Mouse (Mus musculus) midbrain, postnatal 0 days (tissue): Measurements from ENCODE around the gene Irgm2. TPM values are rescaled to one million over a fixed set of nuclear protein-coding genes. Genes with fewer than 3 reads are reported as not detected.

Experiments
- ATAC-seq: fragments of 200-750 bp; cut with Nextera tagmentation; 2 replicates; pipeline ENCODE4 v1.8.0; 2017; ENCODE audit warnings: moderate number of reproducible peaks, mild to moderate bottlenecking, moderate TSS enrichment, moderate library complexity; ENCODE audit not compliant: low FRiP score
- DNase-seq: peaks from one replicate; pipeline ENCODE4 v3.0.0-alpha.2; 2015; ENCODE audit warnings: low spot score
- H3K27ac ChIP-seq: fragments of 300-500 bp; sonication (generic); 2 replicates; pipeline ENCODE4 v1.5.1; 2014; ENCODE audit warnings: low read depth, mild to moderate bottlenecking, low read length, mixed read lengths
- H3K27me3 ChIP-seq: fragments of 300-500 bp; sonication (generic); 2 replicates; pipeline ENCODE4 v1.6.1; 2014; ENCODE audit warnings: low read length, control low read depth, mixed read lengths; ENCODE audit not compliant: insufficient read depth
- H3K36me3 ChIP-seq: fragments of 300-500 bp; sonication (generic); 2 replicates; pipeline ENCODE4 v1.6.1; 2014; ENCODE audit warnings: low read length, control low read depth, mixed read lengths; ENCODE audit not compliant: insufficient read depth
- H3K4me1 ChIP-seq: fragments of 300-500 bp; sonication (generic); 2 replicates; pipeline ENCODE4 v1.6.1; 2014; ENCODE audit warnings: mild to moderate bottlenecking, control low read depth, antibody characterized with exemption, low read length, mixed read lengths; ENCODE audit not compliant: insufficient read depth
- H3K4me2 ChIP-seq: fragments of 300-500 bp; sonication (generic); 2 replicates; pipeline ENCODE4 v1.6.1; 2014; ENCODE audit warnings: low read depth, mild to moderate bottlenecking, low read length, mixed read lengths; ENCODE audit not compliant: poor library complexity, severe bottlenecking
- H3K4me3 ChIP-seq: fragments of 300-500 bp; sonication (generic); 2 replicates; pipeline ENCODE4 v1.5.1; 2014; ENCODE audit warnings: low read depth, mild to moderate bottlenecking, low read length, moderate library complexity
- H3K9ac ChIP-seq: fragments of 300-500 bp; sonication (generic); replicated peaks from 2 replicates; pipeline ENCODE4 v1.6.1; 2014; ENCODE audit warnings: mild to moderate bottlenecking, low read length, moderate library complexity, mixed read lengths; ENCODE audit not compliant: poor library complexity, severe bottlenecking
- H3K9me3 ChIP-seq: fragments of 300-500 bp; sonication (generic); 2 replicates; pipeline ENCODE4 v1.6.1; 2016; ENCODE audit warnings: low read length, control low read depth
- CTCF ChIP-seq: IDR thresholded peaks from 2 replicates; pipeline ENCODE4 v1.5.1; 2016; ENCODE audit warnings: antibody characterized with exemption, mild to moderate bottlenecking
- WGBS: fragments of 180-500 bp; shearing (Covaris S2); extraction: QIAGEN DNeasy Blood & Tissue Kit; methylation state at CpG from one replicate; pipeline ENCODE4 v1.1.7; 2014; 5-methylcytosine and 5-hydroxymethylcytosine counted together
- polyA plus RNA-seq: library from polyadenylated mRNA; unstranded; fragments of >200 nt; fragmentation: Nextera tagmentation; extraction: Ambion mirVana; gene quantifications from 2 replicates; pipeline ENCODE4 v1.2.1, GENCODE M21; 2015
- total RNA-seq: library from RNA; depleted of rRNA; stranded (reverse); fragments of >200 nt; gene quantifications from 2 replicates; pipeline ENCODE4 v1.2.3, GENCODE M21; 2014

The Irgm2 gene
- total and polyA plus RNA-seq, 2 experiments from 2014 or later, result 0.67 to 0.77 TPM

DNA sequence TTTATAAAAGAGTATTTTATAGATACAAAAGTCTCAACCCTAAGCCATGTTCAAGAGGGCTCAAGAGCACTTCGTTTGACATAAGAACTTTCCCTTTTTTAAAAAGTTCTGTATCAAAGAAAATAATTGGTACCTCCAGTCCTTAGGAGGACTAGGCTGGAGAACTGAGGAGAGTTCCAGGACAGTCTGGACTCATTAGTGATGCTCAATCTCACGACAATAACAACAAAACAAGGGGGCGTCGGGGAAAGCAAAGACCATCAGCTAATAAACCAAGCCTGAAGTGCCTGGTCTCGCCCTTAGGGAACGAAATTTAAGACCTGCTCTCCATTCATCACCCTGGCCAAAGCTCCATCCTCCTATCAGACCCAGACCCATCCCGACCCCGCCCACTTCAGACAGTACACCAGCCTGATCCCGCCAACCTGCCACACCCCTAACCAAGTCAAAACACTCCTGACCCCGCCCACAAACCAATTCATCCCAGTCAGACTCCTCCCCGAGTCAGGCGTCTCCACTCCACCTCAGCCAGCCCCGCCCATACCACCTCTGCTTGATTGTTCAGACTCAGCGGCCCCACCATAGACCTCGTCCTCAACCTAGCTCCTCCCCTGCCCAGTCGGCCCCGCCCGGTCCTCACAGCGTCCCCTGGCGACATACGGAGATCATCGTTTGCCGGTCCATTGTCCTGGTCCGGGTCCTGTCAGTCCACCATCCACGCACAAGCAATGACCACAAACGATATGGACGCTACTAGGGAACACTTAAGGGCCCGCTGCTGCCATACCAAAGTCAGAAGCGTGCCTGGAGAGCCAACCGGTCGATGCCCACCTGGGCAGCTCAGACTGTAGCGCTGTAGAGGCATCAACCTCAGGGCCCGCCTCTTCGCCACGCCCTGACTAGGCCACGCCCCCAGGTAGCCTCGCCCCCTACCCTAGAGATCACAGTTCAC is 39.7 kb downstream of the Irgm2 start:
- 0 out of 2 replicates have a peak overlapping the region, but pooled peaks have one; percentile 18 for H3K27ac ChIP-seq
- peak; percentile 86 for ATAC-seq

DNA sequence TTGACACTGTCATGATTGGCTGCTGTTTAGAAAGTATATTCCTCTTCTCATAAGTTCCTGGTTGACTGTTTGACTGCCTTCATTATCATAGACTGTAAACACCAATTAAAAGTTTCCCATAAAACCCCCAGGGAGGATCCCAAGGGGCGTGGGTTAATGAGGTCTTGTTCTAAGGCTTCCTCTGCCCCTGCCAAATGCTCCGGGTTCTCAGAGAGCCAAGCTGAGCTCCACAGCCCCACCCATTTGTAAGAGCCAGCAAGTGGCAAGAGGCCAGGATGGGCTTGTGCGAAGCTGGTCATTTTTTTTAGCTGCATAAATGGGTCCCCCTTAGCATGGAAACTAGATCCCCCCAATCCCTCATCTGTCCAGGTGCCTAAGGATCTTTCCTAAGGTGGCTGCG is 47.9 kb downstream of the Irgm2 start:
- no peaks in the 10 kb centered on the region for H3K4me1 ChIP-seq
- no peak overlapping the region for H3K9ac ChIP-seq
- H3K36me3 ChIP-seq, result no peaks in the 10 kb centered on the region
- H3K27me3 ChIP-seq, result no peaks in the 10 kb centered on the region
- no peak for TF ChIP-seq CTCF
- no peak for ATAC-seq
- no peak overlapping the region for H3K27ac ChIP-seq
- WGBS, result 58% methylated on average over 4 of the region's 4 CpGs
- H3K4me2 ChIP-seq, result no peak overlapping the region
- no peaks in the 10 kb centered on the region for H3K9me3 ChIP-seq
- no peak overlapping the region for H3K4me3 ChIP-seq
- DNase-seq, result peak; percentile 24

More for the DNA sequence above, 39.7 kb downstream of the Irgm2 start:
- WGBS, result 3% methylated on average over 37 of the region's 37 CpGs
- peak overlapping the region; percentile 40 for H3K4me3 ChIP-seq
- H3K36me3 ChIP-seq, result no peaks in the 10 kb centered on the region
- H3K4me1 ChIP-seq, result no peaks in the 10 kb centered on the region
- no peaks in the 10 kb centered on the region for H3K9me3 ChIP-seq
- H3K9ac ChIP-seq, result peak overlapping the region; percentile 57
- H3K27me3 ChIP-seq, result no peaks in the 10 kb centered on the region
- TF ChIP-seq CTCF, result peak; percentile 66
- H3K4me2 ChIP-seq, result peak overlapping the region; percentile 54
- DNase-seq, result peak; percentile 61

DNA sequence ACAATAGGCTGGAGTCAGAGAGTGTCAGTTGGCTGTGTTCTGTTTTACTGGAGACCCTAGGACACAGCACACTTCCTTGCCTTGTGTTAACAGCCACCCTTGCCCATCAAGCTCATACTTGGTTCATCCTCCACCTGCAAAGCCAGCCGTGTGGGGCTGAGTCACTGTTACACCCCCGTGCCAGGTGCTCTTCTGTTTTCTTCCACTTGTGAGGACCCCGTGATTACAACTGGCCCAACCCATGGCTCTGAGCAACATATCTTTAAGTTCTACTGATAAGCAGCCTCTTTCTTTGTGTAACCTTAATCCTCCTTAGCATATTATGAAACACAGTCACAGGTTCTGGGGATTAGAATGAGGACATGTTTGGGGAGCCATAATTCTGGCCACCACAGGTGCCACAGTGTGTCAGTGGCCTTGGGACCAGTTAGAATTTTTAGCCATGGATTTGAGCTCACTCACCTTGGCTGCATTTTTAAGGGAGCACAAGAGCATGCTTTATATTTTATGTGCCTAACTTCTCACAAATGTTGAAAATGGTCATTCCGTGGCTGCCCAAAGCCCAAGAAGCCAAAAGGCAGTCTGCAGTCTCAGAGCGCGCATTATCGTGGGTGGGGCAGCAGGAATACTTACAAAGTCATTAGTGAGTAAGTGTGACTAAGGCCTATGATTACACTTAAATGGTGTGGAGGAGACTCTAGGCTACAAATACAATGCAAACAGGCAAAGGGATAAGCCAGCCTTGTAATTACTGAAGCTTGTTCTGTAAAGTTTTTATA is 50.0 kb downstream of the Irgm2 start:
- H3K27ac ChIP-seq, result no peak overlapping the region
- no peak overlapping the region for H3K9ac ChIP-seq
- H3K4me3 ChIP-seq, result no peak overlapping the region
- no peaks in the 10 kb centered on the region for H3K4me1 ChIP-seq
- no peak overlapping the region for H3K4me2 ChIP-seq
- no peaks in the 10 kb centered on the region for H3K9me3 ChIP-seq
- no peak for TF ChIP-seq CTCF
- no peak for DNase-seq
- ATAC-seq, result no peak
- WGBS, result 89% methylated on average over 7 of the region's 7 CpGs
- H3K36me3 ChIP-seq, result no peaks in the 10 kb centered on the region
- H3K27me3 ChIP-seq, result no peaks in the 10 kb centered on the region

DNA sequence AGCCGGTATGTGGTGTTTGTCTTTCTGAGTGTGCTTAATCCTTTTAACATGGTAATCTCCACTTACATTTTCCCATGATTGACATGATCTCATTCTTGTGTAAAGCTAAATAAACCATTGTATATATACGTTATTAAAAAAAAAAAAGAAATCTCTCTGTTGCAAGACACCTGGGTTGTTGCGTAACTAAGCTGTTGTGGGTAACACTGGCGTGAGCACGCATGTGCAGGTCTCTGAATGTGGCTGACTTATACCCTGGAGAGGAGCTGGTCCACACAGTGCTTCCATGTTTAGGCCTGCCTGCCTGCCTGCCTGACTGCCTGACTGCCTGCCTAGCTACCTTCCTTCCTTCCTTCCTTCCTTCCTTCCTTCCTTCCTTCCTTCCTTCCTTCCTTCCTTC is 51.1 kb downstream of the Irgm2 start:
- Histone ChIP-seq H3K4me3 (no peak overlapping the region), H3K36me3 (no peaks in the 10 kb centered on the region), H3K27me3 (no peaks in the 10 kb centered on the region), H3K9ac (no peak overlapping the region), H3K4me1 (no peaks in the 10 kb centered on the region), H3K27ac (no peak overlapping the region), H3K9me3 (no peaks in the 10 kb centered on the region), H3K4me2 (no peak overlapping the region)
- DNase-seq (no peak), ATAC-seq (no peak)
- no peak for TF ChIP-seq CTCF
- 53% methylated on average over 5 of the region's 5 CpGs for WGBS

- WGBS, result 94% methylated on average over 3 of the region's 3 CpGs
These were observed 55.0 kb downstream of the Irgm2 start for GRCm38 (mm10) chr11:58254411-58254810.

More at GRCm38 (mm10) chr11:58254411-58254810, 55.0 kb downstream of the Irgm2 start:
- no peaks in the 10 kb centered on the region for H3K4me1 ChIP-seq
- no peak overlapping the region for H3K4me3 ChIP-seq
- H3K27ac ChIP-seq, result no peak overlapping the region
- DNase-seq (no peak), ATAC-seq (no peak)
- no peak overlapping the region for H3K4me2 ChIP-seq
- no peaks in the 10 kb centered on the region for H3K36me3 ChIP-seq
- no peaks in the 10 kb centered on the region for H3K9me3 ChIP-seq
- TF ChIP-seq CTCF, result no peak
- no peak overlapping the region for H3K9ac ChIP-seq
- H3K27me3 ChIP-seq, result no peaks in the 10 kb centered on the region
